Comparison of ENCODE assay signal across 9 mouse cellular contexts in genomic region chr17:64914302-64914701, GRCm38 (mm10).
DNase-seq lines count a peak whose midpoint lies in the region; ATAC-seq and TF ChIP-seq lines count a peak whose summit lies in the region.
"Had no signal": no experiment of that assay in that cellular context is flagged by ENCODE, and none has a peak within 500 bp of the region (broad histone marks: within the 10 kb centered on the region; RNA-seq: fewer than 3 reads in every experiment).

No protein-coding gene starts in this region.

- no peaks in the 10 kb centered on the region for H3K27me3 ChIP-seq in cerebellum, adult 2 months (ENCODE audit: control insufficient read depth, insufficient read depth, low read length)
- H3K27me3 ChIP-seq in liver, adult 2 months (ENCODE audit: control insufficient read depth, insufficient read depth, low read length) = no peaks in the 10 kb centered on the region
- H3K27me3 ChIP-seq in liver, embryonic 11.5 days (replicated peaks; ENCODE audit: control insufficient read depth, insufficient read depth, low read length) = no peaks in the 10 kb centered on the region
- no peaks in the 10 kb centered on the region for H3K27me3 ChIP-seq in kidney, adult 2 months (replicated peaks; ENCODE audit: control insufficient read depth, insufficient read depth, low read length)
- H3K27me3 ChIP-seq in lung, postnatal 0 days (replicated peaks; ENCODE audit: insufficient read depth, low read length) = no peaks in the 10 kb centered on the region
- H3K27me3 ChIP-seq: hindbrain, embryonic 15.5 days had no signal

- H3K79me2 ChIP-seq in liver, adult 2 months (ENCODE audit: control insufficient read depth, insufficient read depth, low read length) = no peaks in the 10 kb centered on the region

- no peaks in the 10 kb centered on the region for H3K4me1 ChIP-seq in cerebellum, adult 2 months (ENCODE audit: control insufficient read depth, insufficient read depth, low read length)
- no peaks in the 10 kb centered on the region for H3K4me1 ChIP-seq in liver, adult 2 months (ENCODE audit: control insufficient read depth, insufficient read depth, low read length)
- no peaks in the 10 kb centered on the region for H3K4me1 ChIP-seq in liver, embryonic 11.5 days (replicated peaks; ENCODE audit: control insufficient read depth, insufficient read depth, low read length)
- peaks cover 3% of the 10 kb centered on the region; the same call in 1 of the 2 replicates for H3K4me1 ChIP-seq in kidney, adult 2 months (ENCODE audit: control insufficient read depth, insufficient read depth, low read length)
- H3K4me1 ChIP-seq in lung, postnatal 0 days (ENCODE audit: insufficient read depth, low read depth, low read length) = no peaks in the 10 kb centered on the region

- H3K9ac ChIP-seq in liver, adult 2 months (ENCODE audit: low read depth, low read length) = no peak overlapping the region
- H3K9ac ChIP-seq in liver, embryonic 11.5 days (ENCODE audit: low read depth, low read length) = no peak overlapping the region
- no peak overlapping the region for H3K9ac ChIP-seq in lung, postnatal 0 days (replicated peaks; ENCODE audit: low read depth)
- H3K9ac ChIP-seq: hindbrain, embryonic 15.5 days had no signal

- H3K9me3 ChIP-seq in liver, embryonic 11.5 days (ENCODE audit: control insufficient read depth, low read length) = no peaks in the 10 kb centered on the region
- H3K9me3 ChIP-seq in lung, postnatal 0 days (ENCODE audit: low read length) = no peaks in the 10 kb centered on the region
- H3K9me3 ChIP-seq: hindbrain, embryonic 15.5 days had no signal

- H3K36me3 ChIP-seq in liver, adult 2 months (ENCODE audit: control insufficient read depth, insufficient read depth, low read length) = no peaks in the 10 kb centered on the region
- no peaks in the 10 kb centered on the region for H3K36me3 ChIP-seq in liver, embryonic 11.5 days (ENCODE audit: control insufficient read depth, insufficient read depth, low read length)
- no peaks in the 10 kb centered on the region for H3K36me3 ChIP-seq in kidney, adult 2 months (ENCODE audit: control insufficient read depth, insufficient read depth, low read length)
- no peaks in the 10 kb centered on the region for H3K36me3 ChIP-seq in lung, postnatal 0 days (ENCODE audit: insufficient read depth, low read length)
- H3K36me3 ChIP-seq: hindbrain, embryonic 15.5 days had no signal

- TF ChIP-seq POLR2A in cerebellum, adult 2 months (IDR thresholded peaks at IDR 0.05; ENCODE audit: borderline replicate concordance, insufficient read depth, low read length) = no peak
- no peak for TF ChIP-seq POLR2A in liver, adult 2 months (IDR thresholded peaks at IDR 0.05; ENCODE audit: extremely low read depth, insufficient read depth, low read length)
- TF ChIP-seq POLR2A in kidney, adult 2 months (IDR thresholded peaks at IDR 0.05; ENCODE audit: low read depth, low read length) = no peak

- H3K4me2 ChIP-seq in liver, embryonic 11.5 days = no peak overlapping the region
- H3K4me2 ChIP-seq in lung, postnatal 0 days (replicated peaks; ENCODE audit: low read depth, low read length) = no peak overlapping the region
- H3K4me2 ChIP-seq: hindbrain, embryonic 15.5 days had no signal

- no peak for TF ChIP-seq EP300 in lung, postnatal 0 days (IDR thresholded peaks at IDR 0.05)

- H3K27ac ChIP-seq in cerebellum, adult 2 months (ENCODE audit: insufficient read depth, low read length) = no peak overlapping the region
- no peak overlapping the region for H3K27ac ChIP-seq in liver, adult 2 months (replicated peaks; ENCODE audit: insufficient read depth, low read depth, low read length)
- H3K27ac ChIP-seq in liver, embryonic 11.5 days (ENCODE audit: low read depth, low read length) = no peak overlapping the region
- H3K27ac ChIP-seq in kidney, adult 2 months (ENCODE audit: insufficient read depth, low read depth, low read length) = no peak overlapping the region
- no peak overlapping the region for H3K27ac ChIP-seq in lung, postnatal 0 days (ENCODE audit: low read length)
- H3K27ac ChIP-seq: hindbrain, embryonic 15.5 days had no signal

- no peak for ATAC-seq in liver, embryonic 11.5 days (replicated peaks; ENCODE audit: low FRiP score)
- ATAC-seq in lung, postnatal 0 days = no peak; the same call in 1 of the 2 replicates

- DNase-seq in cerebellum, postnatal 14 days = peak; percentile 52 to 66
- DNase-seq in cerebellum, adult 2 months = no peak
- DNase-seq in liver, adult 2 months (ENCODE audit: extremely low read depth, low read depth, low spot score) = peak; percentile 33
- no peak for DNase-seq in liver, embryonic 11.5 days (ENCODE audit: low spot score)
- peak; percentile 86 for DNase-seq in kidney, adult 2 months
- peak; percentile 22 for DNase-seq in lung, postnatal 0 days (ENCODE audit: low spot score)
- DNase-seq in thymus, postnatal 4 days = no peak
- DNase-seq in gastrocnemius, adult 8-10 months (ENCODE audit: low spot score in 2 of 2) = no peak

- H3K4me3 ChIP-seq in cerebellum, adult 2 months (replicated peaks; ENCODE audit: insufficient read depth, low read depth, low read length) = no peak overlapping the region
- no peak overlapping the region for H3K4me3 ChIP-seq in liver, adult 2 months (ENCODE audit: insufficient read depth, low read depth, low read length)
- no peak overlapping the region for H3K4me3 ChIP-seq in liver, embryonic 11.5 days (ENCODE audit: low read depth, low read length)
- H3K4me3 ChIP-seq in kidney, adult 2 months (ENCODE audit: insufficient read depth, low read depth, low read length) = no peak overlapping the region
- no peak overlapping the region for H3K4me3 ChIP-seq in lung, postnatal 0 days (ENCODE audit: low read depth, low read length)
- H3K4me3 ChIP-seq: hindbrain, embryonic 15.5 days had no signal

- no peak for TF ChIP-seq CTCF in cerebellum, adult 2 months (IDR thresholded peaks at IDR 0.05; ENCODE audit: borderline replicate concordance, insufficient read depth, low read depth, low read length)
- no peak for TF ChIP-seq CTCF in liver, adult 2 months (IDR thresholded peaks at IDR 0.05; ENCODE audit: low read depth, low read length)
- no peak for TF ChIP-seq CTCF in kidney, adult 2 months (conservative IDR thresholded peaks at IDR 0.05; ENCODE audit: insufficient read depth, insufficient read length, low read depth, low read length)
- no peak for TF ChIP-seq CTCF in lung, postnatal 0 days (IDR thresholded peaks at IDR 0.05)

- 34% methylated on average over 8 of the region's 8 CpGs for WGBS in cerebellum, adult 2 months
- WGBS in liver, adult 2 months = 46% methylated on average over 8 of the region's 8 CpGs
- WGBS in liver, embryonic 11.5 days = 73% methylated on average over 8 of the region's 8 CpGs
- WGBS in kidney, adult 2 months = 13% methylated on average over 8 of the region's 8 CpGs
- WGBS in lung, postnatal 0 days = 35% methylated on average over 8 of the region's 8 CpGs

Comparison
In these comparisons a context has a peak if more than half of its experiments do, and no peak if none do; other contexts are left out.
1. DNase-seq: peak in cerebellum, postnatal 14 days (2 of 2), liver, adult 2 months (single experiment), kidney, adult 2 months (single experiment) and lung, postnatal 0 days (single experiment); none in cerebellum, adult 2 months (0 of 2), liver, embryonic 11.5 days (single experiment), thymus, postnatal 4 days (single experiment) and gastrocnemius, adult 8-10 months (0 of 2).